Mouse (Mus musculus) liver, embryonic 15.5 days (tissue): ENCODE measurements at regions not wholly inside any gene's neighbourhood (a gene's known extent, or its start where the extent isn't known, plus 50 kb on each side); places are given as distances from the start of the nearest gene placed in this dataset.

Source experiments
- ATAC-seq: fragments of 200-750 bp; cut with Nextera tagmentation; 2 replicates; pipeline ENCODE4 v1.8.0; 2017; ENCODE audit warnings: moderate number of reproducible peaks, mild to moderate bottlenecking, moderate library complexity; ENCODE audit not compliant: insufficient read depth
- H3K27ac ChIP-seq: fragments of 300-500 bp; sonication (generic); replicated peaks from 2 replicates; pipeline ENCODE4 v1.5.1; 2015; ENCODE audit warnings: mild to moderate bottlenecking, inconsistent platforms
- H3K27me3 ChIP-seq: fragments of 300-500 bp; sonication (generic); 2 replicates; pipeline ENCODE4 v1.6.1; 2015; ENCODE audit warnings: mild to moderate bottlenecking, inconsistent platforms
- H3K36me3 ChIP-seq: fragments of 300-500 bp; sonication (generic); replicated peaks from 2 replicates; pipeline ENCODE4 v1.6.1; 2015; ENCODE audit warnings: moderate library complexity, mild to moderate bottlenecking, inconsistent platforms
- H3K4me1 ChIP-seq: fragments of 300-500 bp; sonication (generic); replicated peaks from 2 replicates; pipeline ENCODE4 v1.6.1; 2015; ENCODE audit warnings: inconsistent platforms
- H3K4me2 ChIP-seq: fragments of 300-500 bp; sonication (generic); 2 replicates; pipeline ENCODE4 v1.6.1; 2015; ENCODE audit warnings: moderate library complexity, mild to moderate bottlenecking, inconsistent platforms
- H3K4me3 ChIP-seq: fragments of 300-500 bp; sonication (generic); replicated peaks from 2 replicates; pipeline ENCODE4 v1.5.1; 2015; ENCODE audit warnings: mild to moderate bottlenecking, inconsistent platforms
- H3K9ac ChIP-seq: fragments of 300-500 bp; sonication (generic); 2 replicates; pipeline ENCODE4 v1.6.1; 2015; ENCODE audit warnings: moderate library complexity, mild to moderate bottlenecking, inconsistent platforms
- H3K9me3 ChIP-seq: fragments of 300-500 bp; sonication (generic); replicated peaks from 2 replicates; pipeline ENCODE4 v1.6.1; 2016; ENCODE audit warnings: inconsistent platforms
- WGBS: fragments of 180-500 bp; shearing (Covaris S2); methylation state at CpG from one replicate; pipeline ENCODE4 v1.1.7; 2015; ENCODE audit warnings: mixed read lengths; ENCODE audit not compliant: insufficient replicate concordance; 5-methylcytosine and 5-hydroxymethylcytosine counted together

- ATAC-seq = no peak
- Histone ChIP-seq H3K27ac (no peak overlapping the region), H3K4me2 (no peak overlapping the region), H3K9ac (no peak overlapping the region), H3K4me3 (no peak overlapping the region), H3K36me3 (no peaks in the 10 kb centered on the region), H3K27me3 (no peaks in the 10 kb centered on the region), H3K4me1 (no peaks in the 10 kb centered on the region), H3K9me3 (no peaks in the 10 kb centered on the region)
- 53% methylated on average over 10 of the region's 10 CpGs for WGBS
These were observed 138.8 kb downstream of the Dhx15 start for GRCm38 (mm10) chr5:52051383-52052071.

- no peak for ATAC-seq
- no peaks in the 10 kb centered on the region for H3K4me1 ChIP-seq
- H3K27me3 ChIP-seq = no peaks in the 10 kb centered on the region
- H3K4me2 ChIP-seq = no peak overlapping the region
- H3K4me3 ChIP-seq = no peak overlapping the region
- no peak overlapping the region for H3K27ac ChIP-seq
- H3K36me3 ChIP-seq = no peaks in the 10 kb centered on the region
- 67% methylated on average over 1 of the region's 1 CpGs for WGBS
- H3K9ac ChIP-seq = no peak overlapping the region
- no peaks in the 10 kb centered on the region for H3K9me3 ChIP-seq
These were observed 141.5 kb downstream of the Dhx15 start for GRCm38 (mm10) chr5:52048790-52049189.

GRCm38 (mm10) chr5:52046704-52047103, 143.6 kb downstream of the Dhx15 start:
- no peaks in the 10 kb centered on the region for H3K27me3 ChIP-seq
- H3K36me3 ChIP-seq = no peaks in the 10 kb centered on the region
- no peak overlapping the region for H3K9ac ChIP-seq
- no peak overlapping the region for H3K27ac ChIP-seq
- H3K4me2 ChIP-seq = no peak overlapping the region
- WGBS = 24% methylated on average over 3 of the region's 3 CpGs
- no peaks in the 10 kb centered on the region for H3K9me3 ChIP-seq
- ATAC-seq = no peak
- no peak overlapping the region for H3K4me3 ChIP-seq
- H3K4me1 ChIP-seq = no peaks in the 10 kb centered on the region

- Histone ChIP-seq H3K9ac (no peak overlapping the region), H3K27ac (no peak overlapping the region), H3K4me2 (no peak overlapping the region), H3K36me3 (no peaks in the 10 kb centered on the region), H3K9me3 (no peaks in the 10 kb centered on the region), H3K4me3 (no peak overlapping the region), H3K4me1 (peaks cover 9% of the 10 kb centered on the region; the same call in 1 of the 2 replicates), H3K27me3 (no peaks in the 10 kb centered on the region)
- no peak for ATAC-seq
- 52% methylated on average over 3 of the region's 3 CpGs for WGBS
These were observed 146.2 kb downstream of the Dhx15 start for GRCm38 (mm10) chr5:52044101-52044500.

GRCm38 (mm10) chr5:52041447-52041846, 148.9 kb downstream of the Dhx15 start:
- H3K27me3 ChIP-seq = no peaks in the 10 kb centered on the region
- no peak overlapping the region for H3K27ac ChIP-seq
- no peak overlapping the region for H3K9ac ChIP-seq
- H3K4me2 ChIP-seq = no peak overlapping the region
- H3K36me3 ChIP-seq = no peaks in the 10 kb centered on the region
- H3K9me3 ChIP-seq = no peaks in the 10 kb centered on the region
- H3K4me3 ChIP-seq = no peak overlapping the region
- peaks cover 9% of the 10 kb centered on the region; the same call in 1 of the 2 replicates for H3K4me1 ChIP-seq
- WGBS = 42% methylated on average over 3 of the region's 3 CpGs
- no peak for ATAC-seq

- peak; percentile 71 for ATAC-seq
- H3K9ac ChIP-seq = no peak overlapping the region
- no peaks in the 10 kb centered on the region for H3K27me3 ChIP-seq
- H3K36me3 ChIP-seq = no peaks in the 10 kb centered on the region
- H3K4me3 ChIP-seq = no peak overlapping the region
- 37% methylated on average over 24 of the region's 24 CpGs for WGBS
- peak overlapping the region; percentile 29 for H3K4me2 ChIP-seq
- H3K9me3 ChIP-seq = no peaks in the 10 kb centered on the region
- H3K4me1 ChIP-seq = peaks cover 9% of the 10 kb centered on the region; the same call in 1 of the 2 replicates
- no peak overlapping the region for H3K27ac ChIP-seq
These were observed 149.6 kb downstream of the Dhx15 start for GRCm38 (mm10) chr5:52040427-52041312.

GRCm38 (mm10) chr5:52035339-52035738, 155.0 kb downstream of the Dhx15 start:
- no peaks in the 10 kb centered on the region for H3K36me3 ChIP-seq
- no peak overlapping the region for H3K9ac ChIP-seq
- H3K27ac ChIP-seq = no peak overlapping the region
- no peak overlapping the region for H3K4me2 ChIP-seq
- H3K4me3 ChIP-seq = no peak overlapping the region
- H3K27me3 ChIP-seq = no peaks in the 10 kb centered on the region
- peaks cover 3% of the 10 kb centered on the region; the same call in 1 of the 2 replicates for H3K4me1 ChIP-seq
- H3K9me3 ChIP-seq = no peaks in the 10 kb centered on the region
- ATAC-seq = no peak
- WGBS = 60% methylated on average over 6 of the region's 6 CpGs

- no peaks in the 10 kb centered on the region for H3K36me3 ChIP-seq
- no peak overlapping the region for H3K27ac ChIP-seq
- H3K9ac ChIP-seq = no peak overlapping the region
- H3K4me2 ChIP-seq = no peak overlapping the region
- no peak for ATAC-seq
- H3K4me1 ChIP-seq = no peaks in the 10 kb centered on the region
- H3K9me3 ChIP-seq = no peaks in the 10 kb centered on the region
- WGBS = 52% methylated on average over 4 of the region's 4 CpGs
- no peak overlapping the region for H3K4me3 ChIP-seq
- H3K27me3 ChIP-seq = no peaks in the 10 kb centered on the region
These were observed 162.8 kb downstream of the Dhx15 start for GRCm38 (mm10) chr5:52027478-52027877.

GRCm38 (mm10) chr5:52026148-52026547, 164.2 kb downstream of the Dhx15 start:
- no peaks in the 10 kb centered on the region for H3K4me1 ChIP-seq
- no peak overlapping the region for H3K4me2 ChIP-seq
- ATAC-seq = no peak
- no peaks in the 10 kb centered on the region for H3K27me3 ChIP-seq
- H3K36me3 ChIP-seq = no peaks in the 10 kb centered on the region
- 32% methylated on average over 3 of the region's 3 CpGs for WGBS
- H3K9ac ChIP-seq = no peak overlapping the region
- H3K9me3 ChIP-seq = no peaks in the 10 kb centered on the region
- H3K4me3 ChIP-seq = no peak overlapping the region
- H3K27ac ChIP-seq = no peak overlapping the region

GRCm38 (mm10) chr5:52023212-52023611, 167.1 kb downstream of the Dhx15 start:
- ATAC-seq = no peak
- WGBS = 75% methylated on average over 9 of the region's 9 CpGs

GRCm38 (mm10) chr5:52016992-52017391, 173.3 kb downstream of the Dhx15 start:
- Histone ChIP-seq H3K36me3 (no peaks in the 10 kb centered on the region), H3K4me2 (no peak overlapping the region), H3K9ac (no peak overlapping the region), H3K4me1 (no peaks in the 10 kb centered on the region), H3K4me3 (no peak overlapping the region), H3K27me3 (no peaks in the 10 kb centered on the region), H3K9me3 (no peaks in the 10 kb centered on the region), H3K27ac (no peak overlapping the region)
- ATAC-seq = no peak
- WGBS = 39% methylated on average over 3 of the region's 3 CpGs

More at GRCm38 (mm10) chr5:52023212-52023611, 167.1 kb downstream of the Dhx15 start:
- no peaks in the 10 kb centered on the region for H3K27me3 ChIP-seq
- H3K4me2 ChIP-seq = no peak overlapping the region
- H3K27ac ChIP-seq = no peak overlapping the region
- no peaks in the 10 kb centered on the region for H3K9me3 ChIP-seq
- H3K9ac ChIP-seq = no peak overlapping the region
- H3K4me1 ChIP-seq = no peaks in the 10 kb centered on the region
- no peaks in the 10 kb centered on the region for H3K36me3 ChIP-seq
- H3K4me3 ChIP-seq = no peak overlapping the region
